Mouse (Mus musculus) hindbrain, embryonic 15.5 days (tissue): ENCODE measurements at regions not wholly inside any gene's neighbourhood (a gene's known extent, or its start where the extent isn't known, plus 50 kb on each side); places are given as distances from the start of the nearest gene placed in this dataset.
A peak's percentile ranks its signal among the peaks of the same experiment; 100 is the strongest.

Experiments used
- ATAC-seq: fragments of 200-750 bp; cut with Nextera tagmentation; 2 replicates; pipeline ENCODE4 v1.8.0; 2017; ENCODE audit warnings: low read depth, moderate number of reproducible peaks, moderate TSS enrichment; ENCODE audit not compliant: low FRiP score
- H3K27ac ChIP-seq: fragments of 300-500 bp; sonication (generic); replicated peaks from 2 replicates; pipeline ENCODE4 v1.5.1; 2015; ENCODE audit warnings: mild to moderate bottlenecking, inconsistent platforms
- H3K27me3 ChIP-seq: fragments of 300-500 bp; sonication (generic); 2 replicates; pipeline ENCODE4 v1.6.1; 2015; ENCODE audit warnings: control low read depth, inconsistent platforms
- H3K36me3 ChIP-seq: fragments of 300-500 bp; sonication (generic); 2 replicates; pipeline ENCODE4 v1.6.1; 2015; ENCODE audit warnings: control low read depth, inconsistent platforms
- H3K4me1 ChIP-seq: fragments of 300-500 bp; sonication (generic); replicated peaks from 2 replicates; pipeline ENCODE4 v1.6.1; 2015; ENCODE audit warnings: control low read depth, inconsistent platforms
- H3K4me2 ChIP-seq: fragments of 300-500 bp; sonication (generic); 2 replicates; pipeline ENCODE4 v1.6.1; 2015; ENCODE audit warnings: moderate library complexity, mild to moderate bottlenecking, inconsistent platforms
- H3K4me3 ChIP-seq: fragments of 300-500 bp; sonication (generic); 2 replicates; pipeline ENCODE4 v1.5.1; 2015; ENCODE audit warnings: mild to moderate bottlenecking, inconsistent platforms
- H3K9ac ChIP-seq: fragments of 300-500 bp; sonication (generic); 2 replicates; pipeline ENCODE4 v1.6.1; 2015; ENCODE audit warnings: inconsistent platforms
- H3K9me3 ChIP-seq: fragments of 300-500 bp; sonication (generic); 2 replicates; pipeline ENCODE4 v1.6.1; 2016; ENCODE audit warnings: control low read depth, inconsistent platforms
- WGBS: fragments of 180-500 bp; shearing (Covaris S2); methylation state at CpG from one replicate; pipeline ENCODE4 v1.1.7; 2015; 5-methylcytosine and 5-hydroxymethylcytosine counted together
- microRNA counts: library from miRNA; unstranded; fragments of <30 nt; microRNA quantifications from one replicate; lab custom pipeline; 2016
- microRNA-seq: library from miRNA; unstranded; fragments of <30 nt; microRNA quantifications from one replicate; pipeline ENCODE4, GENCODE M21; 2016

- H3K4me1 ChIP-seq = peaks cover 10% of the 10 kb centered on the region
- ATAC-seq = no peak
- H3K4me3 ChIP-seq = no peak overlapping the region
- no peaks in the 10 kb centered on the region for H3K9me3 ChIP-seq
- no peaks in the 10 kb centered on the region for H3K27me3 ChIP-seq
- H3K27ac ChIP-seq = no peak overlapping the region
- 81% methylated on average over 6 of the region's 6 CpGs for WGBS
- no peaks in the 10 kb centered on the region for H3K36me3 ChIP-seq
- no peak overlapping the region for H3K9ac ChIP-seq
- no peak overlapping the region for H3K4me2 ChIP-seq
Observed at GRCm38 (mm10) chr6:31332254-31332653, 66.3 kb upstream of the Mkln1 start.

- WGBS = 61% methylated on average over 4 of the region's 4 CpGs
- Histone ChIP-seq H3K27ac (no peak overlapping the region), H3K36me3 (no peaks in the 10 kb centered on the region), H3K9ac (no peak overlapping the region), H3K27me3 (no peaks in the 10 kb centered on the region), H3K4me3 (no peak overlapping the region), H3K4me1 (peaks cover 10% of the 10 kb centered on the region), H3K4me2 (no peak overlapping the region), H3K9me3 (no peaks in the 10 kb centered on the region)
- ATAC-seq = no peak
Observed at GRCm38 (mm10) chr6:31332714-31333113, 65.8 kb upstream of the Mkln1 start.

GRCm38 (mm10) chr6:31333228-31333922, 65.2 kb upstream of the Mkln1 start:
- Histone ChIP-seq H3K27me3 (no peaks in the 10 kb centered on the region), H3K36me3 (no peaks in the 10 kb centered on the region), H3K9ac (no peak overlapping the region), H3K27ac (no peak overlapping the region), H3K4me1 (peaks cover 10% of the 10 kb centered on the region), H3K4me3 (no peak overlapping the region), H3K9me3 (no peaks in the 10 kb centered on the region), H3K4me2 (no peak overlapping the region)
- peak; percentile 56; the same call in 1 of the 2 replicates for ATAC-seq
- WGBS = 61% methylated on average over 16 of the region's 16 CpGs

GRCm38 (mm10) chr6:31334086-31334485, 64.4 kb upstream of the Mkln1 start:
- H3K27ac ChIP-seq = no peak overlapping the region
- no peak overlapping the region for H3K4me2 ChIP-seq
- H3K36me3 ChIP-seq = no peaks in the 10 kb centered on the region
- ATAC-seq = no peak
- H3K9ac ChIP-seq = no peak overlapping the region
- 91% methylated on average over 4 of the region's 4 CpGs for WGBS
- H3K4me1 ChIP-seq = peaks cover 12% of the 10 kb centered on the region
- no peak overlapping the region for H3K4me3 ChIP-seq
- no peaks in the 10 kb centered on the region for H3K9me3 ChIP-seq
- no peaks in the 10 kb centered on the region for H3K27me3 ChIP-seq

- Histone ChIP-seq H3K9ac (no peak overlapping the region), H3K27ac (peak overlapping the region; percentile 68), H3K9me3 (no peaks in the 10 kb centered on the region), H3K4me1 (peaks cover 12% of the 10 kb centered on the region), H3K4me3 (no peak overlapping the region), H3K4me2 (no peak overlapping the region), H3K36me3 (no peaks in the 10 kb centered on the region), H3K27me3 (no peaks in the 10 kb centered on the region)
- ATAC-seq = peak; percentile 87
- WGBS = 54% methylated on average over 13 of the region's 13 CpGs
Observed at GRCm38 (mm10) chr6:31339122-31339947, 59.2 kb upstream of the Mkln1 start.

- H3K4me2 ChIP-seq = no peak overlapping the region
- no peak overlapping the region for H3K9ac ChIP-seq
- no peaks in the 10 kb centered on the region for H3K36me3 ChIP-seq
- 39% methylated on average over 1 of the region's 1 CpGs for WGBS
- H3K27ac ChIP-seq = peak overlapping the region; percentile 68
- no peaks in the 10 kb centered on the region for H3K27me3 ChIP-seq
- no peaks in the 10 kb centered on the region for H3K9me3 ChIP-seq
- ATAC-seq = no peak
- no peak overlapping the region for H3K4me3 ChIP-seq
- peaks cover 12% of the 10 kb centered on the region for H3K4me1 ChIP-seq
Observed at GRCm38 (mm10) chr6:31339948-31340250, 58.6 kb upstream of the Mkln1 start.

- no peaks in the 10 kb centered on the region for H3K36me3 ChIP-seq
- no peaks in the 10 kb centered on the region for H3K4me1 ChIP-seq
- H3K4me2 ChIP-seq = no peak overlapping the region
- WGBS = 22% methylated on average over 10 of the region's 10 CpGs
- no peaks in the 10 kb centered on the region for H3K27me3 ChIP-seq
- no peak overlapping the region for H3K27ac ChIP-seq
- ATAC-seq = no peak
- no peak overlapping the region for H3K9ac ChIP-seq
- H3K4me3 ChIP-seq = no peak overlapping the region
- H3K9me3 ChIP-seq = no peaks in the 10 kb centered on the region
Observed at GRCm38 (mm10) chr6:31345366-31346084, 53.0 kb upstream of the Mkln1 start.

- no peaks in the 10 kb centered on the region for H3K9me3 ChIP-seq
- no peak for ATAC-seq
- no peaks in the 10 kb centered on the region for H3K4me1 ChIP-seq
- H3K27ac ChIP-seq = no peak overlapping the region
- H3K36me3 ChIP-seq = no peaks in the 10 kb centered on the region
- no peak overlapping the region for H3K4me3 ChIP-seq
- H3K4me2 ChIP-seq = no peak overlapping the region
- 96% methylated on average over 4 of the region's 4 CpGs for WGBS
- H3K27me3 ChIP-seq = no peaks in the 10 kb centered on the region
- H3K9ac ChIP-seq = no peak overlapping the region
Observed at GRCm38 (mm10) chr6:31348333-31348732, 50.2 kb upstream of the Mkln1 start.

MicroRNA genes in the stretch of these regions (microRNA counts, 519-probe panel; counts per million panel counts)
- 3,235 counts per million, percentile 66 among the panel's probes with 10 or more counts for microRNA mmu-miR-29a (lab: Ali Mortazavi, UCI)

Small RNA genes lying in the stretch of these regions (microRNA-seq; reads per million reads assigned to microRNA genes)
- gene Mir29a (136 reads per million, percentile 55 among the genes with 10 or more reads in this experiment), gene Mir29b-1 (2.0 reads per million)
